Mouse (Mus musculus): ENCODE results near the gene Cped1.

Gene Cped1

GRCm38 (mm10) chr6:22000086-22000485 lies 14.4 kb downstream of the Cped1 start:
- no peak for DNase-seq (ENCODE audit: low spot score in 2 of 2)

GRCm38 (mm10) chr6:22000881-22001280 lies 15.2 kb downstream of the Cped1 start:
- no peak for DNase-seq (ENCODE audit: low spot score in 2 of 2)

GRCm38 (mm10) chr6:22001284-22001916 lies 15.7 kb downstream of the Cped1 start:
- no peak for DNase-seq (ENCODE audit: low spot score in 2 of 2)

GRCm38 (mm10) chr6:22002521-22003199 lies 16.9 kb downstream of the Cped1 start:
- DNase-seq (ENCODE audit: low spot score in 2 of 2): no peak

GRCm38 (mm10) chr6:22003200-22003587 lies 17.5 kb downstream of the Cped1 start:
- no peak for DNase-seq (ENCODE audit: low spot score in 2 of 2)

- no peak for DNase-seq (ENCODE audit: low spot score in 2 of 2)
These were observed 18.3 kb downstream of the Cped1 start for GRCm38 (mm10) chr6:22003959-22004543.

GRCm38 (mm10) chr6:22008346-22008745 lies 22.6 kb downstream of the Cped1 start:
- no peak for DNase-seq (ENCODE audit: low spot score in 2 of 2)

- DNase-seq (ENCODE audit: low spot score in 2 of 2): no peak
These were observed 24.5 kb downstream of the Cped1 start for GRCm38 (mm10) chr6:22010258-22010657.

GRCm38 (mm10) chr6:22010761-22011281 lies 25.1 kb downstream of the Cped1 start:
- DNase-seq (ENCODE audit: low spot score in 2 of 2): no peak

GRCm38 (mm10) chr6:22011546-22011945 lies 25.8 kb downstream of the Cped1 start:
- DNase-seq (ENCODE audit: low spot score in 2 of 2): no peak

- no peak for DNase-seq (ENCODE audit: low spot score in 2 of 2)
These were observed 26.4 kb downstream of the Cped1 start for GRCm38 (mm10) chr6:22012099-22012498.

GRCm38 (mm10) chr6:22012501-22012900 lies 26.8 kb downstream of the Cped1 start:
- DNase-seq (ENCODE audit: low spot score in 2 of 2): no peak

GRCm38 (mm10) chr6:22013394-22013793 lies 27.7 kb downstream of the Cped1 start:
- no peak for DNase-seq (ENCODE audit: low spot score in 2 of 2)

- DNase-seq (ENCODE audit: low spot score in 2 of 2): no peak
These were observed 28.7 kb downstream of the Cped1 start for GRCm38 (mm10) chr6:22014291-22014911.

- DNase-seq (ENCODE audit: low spot score in 2 of 2): no peak
These were observed 31.9 kb downstream of the Cped1 start for GRCm38 (mm10) chr6:22017631-22018030.

GRCm38 (mm10) chr6:22018768-22019445 lies 33.2 kb downstream of the Cped1 start:
- DNase-seq (ENCODE audit: low spot score in 2 of 2): no peak

- DNase-seq (ENCODE audit: low spot score in 2 of 2): no peak
These were observed 33.9 kb downstream of the Cped1 start for GRCm38 (mm10) chr6:22019637-22020036.

- DNase-seq (ENCODE audit: low spot score in 2 of 2): no peak
These were observed 35.0 kb downstream of the Cped1 start for GRCm38 (mm10) chr6:22020696-22021095.

- DNase-seq (ENCODE audit: low spot score in 2 of 2): no peak
These were observed 35.6 kb downstream of the Cped1 start for GRCm38 (mm10) chr6:22021315-22021714.

- no peak for DNase-seq (ENCODE audit: low spot score in 2 of 2)
These were observed 38.5 kb downstream of the Cped1 start for GRCm38 (mm10) chr6:22024168-22024567.

- DNase-seq (ENCODE audit: low spot score in 2 of 2): no peak
These were observed 40.1 kb downstream of the Cped1 start for GRCm38 (mm10) chr6:22025584-22026357.

All from thymus, postnatal 10 days (tissue).